Mouse (Mus musculus) heart, postnatal 36 days (tissue): Measurements from ENCODE around the gene Tmem230. TPM values are rescaled to one million over a fixed set of nuclear protein-coding genes. Genes with fewer than 3 reads are reported as not detected.

Experiments
- total RNA-seq, 2 experiments: library from RNA; stranded (reverse); gene quantifications; 2 replicates each; pipeline ENCODE4 v1.2.3; 2021

Tmem230 gene
- total RNA-seq, 2 experiments from 2014 or later, result 23.6 to 26.1 TPM

Other genes with a start within 250 kb of the Tmem230 start
- gene Rassf2, start 217.5 kb downstream of the Tmem230 start, total RNA-seq, result 1 to 10 TPM; 8.5 to 9.5 TPM
- gene Slc23a2, start 102.7 kb downstream of the Tmem230 start, total RNA-seq, result 10 to 100 TPM; 13.0 to 14.1 TPM
- 10 to 100 TPM; 35.1 to 43.6 TPM for gene Pcna, start 5.5 kb upstream of the Tmem230 start, total RNA-seq
- 10 to 100 TPM; 80.8 to 84.3 TPM for gene Cds2, start 15.3 kb upstream of the Tmem230 start, total RNA-seq
- under 1 TPM in 1 of 2 experiments, not detected in 1; 0.11 TPM for gene Prokr2, start 137.6 kb upstream of the Tmem230 start, total RNA-seq